Mouse (Mus musculus) NIH3T3 (cell line): ENCODE measurements at regions not wholly inside any gene's neighbourhood (a gene's known extent, or its start where the extent isn't known, plus 50 kb on each side); places are given as distances from the start of the nearest gene placed in this dataset.
A peak's percentile ranks its signal among the peaks of the same experiment; 100 is the strongest.
"Not testable (repeated sequence)": the region's sequence is repeated elsewhere in the genome, so short reads cannot be mapped to it uniquely, and the experiment has no call there.

Source experiments
- DNase-seq: peaks from one replicate; pipeline ENCODE4 v3.0.0-alpha.2; 2012; ENCODE audit warnings: low read depth

- DNase-seq, result no peak
Observed at GRCm38 (mm10) chr14:60525979-60526378, 107.8 kb upstream of the Spata13 start.

DNA sequence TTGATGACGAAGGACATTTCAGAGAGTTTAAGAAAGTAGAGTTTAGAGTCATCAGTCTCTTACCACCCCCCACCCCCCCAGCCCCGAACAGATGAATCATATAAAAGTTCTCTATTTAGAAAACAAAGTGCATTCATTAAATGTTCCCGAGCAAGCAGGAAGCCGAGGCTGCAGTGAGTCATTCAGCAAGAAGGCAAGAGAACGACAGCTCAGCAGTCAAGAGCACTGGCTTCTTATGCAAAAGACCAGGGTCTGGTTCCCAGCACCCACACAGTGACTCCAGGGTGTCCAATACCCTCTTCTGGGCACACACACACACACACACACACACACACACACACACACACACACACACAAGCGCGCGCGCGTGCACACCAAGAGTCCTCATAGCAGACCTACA lies 107.0 kb upstream of the Spata13 start:
- DNase-seq, result peak; percentile 27

DNA sequence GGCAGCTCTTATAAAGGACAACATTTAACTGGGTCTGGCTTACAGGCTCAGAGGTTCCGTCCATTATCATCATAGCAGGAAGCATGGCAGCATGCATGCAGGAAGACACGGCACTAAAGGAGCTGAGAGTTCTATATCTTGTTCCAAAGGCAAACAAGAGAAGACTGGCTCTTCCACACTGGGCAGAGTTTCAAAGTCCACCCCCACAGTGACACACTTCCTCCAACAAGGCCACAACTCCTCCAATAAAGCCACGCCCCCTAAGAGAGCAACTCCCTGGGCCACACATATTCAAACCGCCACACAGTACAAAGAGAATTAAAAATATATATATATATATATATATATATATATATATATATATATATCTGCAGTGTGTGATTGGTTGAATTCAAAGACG lies 105.8 kb upstream of the Spata13 start:
- DNase-seq, result no peak

- no peak for DNase-seq
Observed at GRCm38 (mm10) chr14:60528520-60528919, 105.3 kb upstream of the Spata13 start.

GRCm38 (mm10) chr14:60529022-60529421 lies 104.8 kb upstream of the Spata13 start:
- DNase-seq, result no peak

GRCm38 (mm10) chr14:60529646-60530347 lies 104.0 kb upstream of the Spata13 start:
- DNase-seq, result no peak

GRCm38 (mm10) chr14:60530348-60530711 lies 103.5 kb upstream of the Spata13 start:
- no peak for DNase-seq

- no peak for DNase-seq
Observed at GRCm38 (mm10) chr14:60530973-60531372, 102.8 kb upstream of the Spata13 start.

GRCm38 (mm10) chr14:60531766-60532165 lies 102.0 kb upstream of the Spata13 start:
- DNase-seq, result no peak

DNA sequence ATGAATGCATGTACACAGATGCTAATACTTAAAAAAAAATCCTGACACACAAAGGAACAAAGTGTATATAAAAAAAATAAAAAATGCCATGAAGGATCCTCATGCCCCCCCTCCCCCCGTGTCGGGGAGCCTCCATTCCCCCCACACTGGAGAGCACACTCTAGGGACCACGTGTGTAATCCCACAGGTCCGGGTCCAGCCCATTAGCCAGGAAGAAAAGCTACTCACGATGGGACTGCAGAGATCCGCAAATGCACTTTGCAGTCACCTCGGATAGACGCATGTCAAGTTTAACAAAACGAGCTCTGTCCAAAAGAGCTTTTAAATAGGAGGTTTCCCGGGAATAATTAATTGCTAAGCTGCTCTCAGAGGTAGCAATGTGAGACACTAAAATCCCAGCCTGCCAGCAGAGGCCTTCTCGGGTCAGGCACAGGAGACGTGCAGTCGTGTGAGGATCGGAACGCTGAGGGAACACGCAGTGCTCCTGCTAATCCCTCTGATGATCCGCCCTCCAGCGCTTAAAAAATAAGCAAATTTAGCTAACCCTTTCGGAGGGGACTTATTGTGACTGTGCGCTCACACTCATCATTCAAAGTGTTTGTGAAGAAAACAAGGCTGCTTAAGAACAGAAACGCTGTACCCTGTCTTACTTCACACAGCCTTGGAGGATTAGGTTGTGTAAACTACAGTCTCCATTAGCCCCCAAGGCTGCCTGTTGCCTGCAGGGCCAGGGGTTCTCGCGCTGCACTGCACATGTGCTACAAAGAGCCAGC lies 100.2 kb upstream of the Spata13 start:
- DNase-seq, result no peak

GRCm38 (mm10) chr14:60539040-60539439 lies 94.8 kb upstream of the Spata13 start:
- no peak for DNase-seq

- DNase-seq, result no peak
Observed at GRCm38 (mm10) chr14:60540111-60540510, 93.7 kb upstream of the Spata13 start.

DNA sequence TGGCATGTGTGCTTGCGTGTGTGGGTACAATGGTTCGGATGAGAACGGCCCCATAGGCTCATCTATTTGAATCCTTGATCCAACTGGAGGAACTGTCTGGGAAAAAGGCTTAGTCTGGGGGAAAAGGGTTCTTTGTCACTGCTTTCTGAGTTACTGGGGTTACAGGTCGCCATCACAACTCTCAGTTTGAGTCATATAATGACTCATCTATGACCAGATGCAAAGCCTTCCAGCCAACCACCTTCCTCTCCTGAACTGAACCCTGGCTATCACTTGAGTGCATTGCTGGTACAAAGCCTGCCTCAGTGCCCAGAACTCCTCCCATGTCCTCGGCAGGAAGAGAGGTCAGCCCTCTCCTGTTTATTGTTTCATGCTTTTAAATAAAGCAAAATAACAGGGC lies 92.2 kb upstream of the Spata13 start:
- DNase-seq, result peak; percentile 2

- DNase-seq, result no peak
Observed at GRCm38 (mm10) chr14:60544767-60545166, 89.0 kb upstream of the Spata13 start.

DNA sequence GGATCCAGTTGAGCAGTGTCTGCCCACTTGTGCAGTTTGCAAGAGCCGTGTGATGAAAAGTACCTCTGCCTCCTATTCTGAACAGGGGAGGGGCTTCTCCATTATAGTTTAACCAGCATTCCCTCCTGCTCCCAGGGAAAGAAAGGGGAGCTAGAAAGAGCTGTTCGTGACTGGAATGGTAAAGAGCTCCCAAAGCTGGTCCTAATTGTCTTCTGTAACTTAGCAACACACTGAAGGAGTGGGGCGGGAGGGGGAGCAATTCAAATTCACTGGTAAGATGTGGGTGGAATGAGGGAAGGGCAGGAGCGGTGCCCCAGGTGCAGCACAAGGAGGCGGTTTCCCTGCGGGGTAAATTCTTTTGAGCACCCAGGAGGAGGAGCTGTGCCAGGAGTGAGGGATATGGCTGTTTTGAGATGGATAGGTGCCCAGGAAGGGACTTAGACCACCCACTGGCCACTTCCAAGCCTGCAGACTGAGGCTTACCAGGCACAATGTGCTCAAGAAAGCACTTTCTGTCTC lies 79.5 kb upstream of the Spata13 start:
- no peak for DNase-seq

GRCm38 (mm10) chr14:60556541-60556940 lies 77.3 kb upstream of the Spata13 start:
- DNase-seq, result no peak

- DNase-seq, result no peak
Observed at GRCm38 (mm10) chr14:60557020-60557419, 76.8 kb upstream of the Spata13 start.

GRCm38 (mm10) chr14:60559376-60559775 lies 74.4 kb upstream of the Spata13 start:
- no peak for DNase-seq

DNA sequence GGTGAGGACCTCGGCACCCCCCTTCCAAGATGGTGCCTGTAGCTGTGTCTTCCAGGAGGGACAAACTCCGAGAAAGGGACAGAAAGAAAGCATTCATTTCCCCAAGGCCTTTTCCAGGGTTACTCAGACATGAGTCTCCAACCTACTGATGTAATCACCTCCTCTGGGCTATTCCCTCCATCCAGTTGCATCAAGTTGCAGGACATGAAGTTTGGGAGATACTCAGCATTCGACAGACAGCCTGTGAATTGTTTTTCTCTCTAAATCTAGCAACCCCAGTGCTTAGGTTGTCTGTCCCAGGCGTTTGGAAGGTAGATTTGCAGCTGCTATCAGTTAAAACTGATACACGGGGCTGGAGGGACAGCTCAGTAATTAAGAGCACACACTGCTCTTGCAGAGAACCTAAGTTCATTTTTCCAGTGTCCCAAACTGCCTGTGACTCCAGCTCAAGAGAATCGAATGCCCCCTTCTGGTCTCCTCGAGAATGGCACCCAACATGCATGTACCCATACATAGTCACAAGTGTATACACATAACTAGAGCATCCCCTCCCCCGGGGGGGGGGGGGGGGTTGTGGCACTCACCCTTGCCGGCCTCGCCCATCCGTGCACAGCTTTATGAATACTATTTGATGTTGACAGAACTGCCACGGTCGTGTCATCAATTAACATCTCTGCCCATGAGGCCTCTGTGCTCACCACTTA lies 73.8 kb upstream of the Spata13 start:
- DNase-seq, result peak; percentile 13

DNA sequence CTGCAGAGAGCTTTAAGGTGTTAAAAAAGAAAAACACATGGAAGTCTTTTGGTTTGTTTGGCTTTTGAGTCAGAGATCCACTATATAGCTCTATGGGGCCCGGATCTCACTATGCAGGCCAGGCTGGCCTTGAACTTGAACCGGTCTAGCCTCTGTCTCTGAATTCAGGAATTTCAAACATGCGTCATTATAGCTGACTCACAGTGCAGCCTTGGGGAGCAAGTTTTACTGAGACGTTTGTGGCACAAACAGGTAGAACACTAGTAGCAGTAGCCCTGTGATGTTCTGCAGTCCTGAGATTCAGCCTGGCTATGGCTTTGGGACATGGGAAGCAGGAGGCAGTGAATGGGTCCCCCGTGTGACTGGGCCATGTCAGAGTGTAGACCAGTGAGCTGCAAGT lies 57.5 kb upstream of the Spata13 start:
- DNase-seq, result no peak

- not testable (repeated sequence) for DNase-seq
Observed at GRCm38 (mm10) chr14:60580131-60580530, 53.7 kb upstream of the Spata13 start.
